Mouse (Mus musculus): ENCODE results near the gene Olfr1353. TPM values are rescaled to one million over a fixed set of nuclear protein-coding genes. Genes with fewer than 3 reads are reported as not detected.
"Not testable (repeated sequence)": the region's sequence is repeated elsewhere in the genome, so short reads cannot be mapped to it uniquely, and the experiment has no call there.

Gene Olfr1353
- polyA plus RNA-seq (2014; fragmentation: Nextera tagmentation; extraction: Ambion mirVana): not detected in 2 replicates

DNA sequence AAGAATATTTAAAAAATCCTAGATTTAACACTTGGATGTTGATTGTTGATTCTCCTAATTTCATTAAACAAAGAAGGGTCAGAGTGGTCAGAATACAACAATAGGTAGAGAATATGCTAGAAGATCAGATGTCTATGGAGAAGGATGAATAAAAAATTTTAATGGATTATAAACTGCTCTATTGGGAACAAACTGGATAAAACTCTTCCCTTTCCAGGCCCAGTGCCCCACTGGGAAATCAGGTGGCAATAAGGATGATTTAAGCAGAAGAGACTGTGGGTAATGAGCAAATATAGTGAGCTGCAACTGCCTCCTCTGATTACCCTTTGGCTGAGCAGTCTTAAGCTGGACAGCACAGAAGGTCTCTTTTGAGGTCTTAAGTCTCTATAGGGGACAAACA is at the start of gene Olfr1353:
Gene Olfr1353, plus strand, starts transcription at position 301 of the 400 bp plus-strand sequence.
- not testable (repeated sequence) for H3K36me3 ChIP-seq (ENCODE audit: control insufficient read depth, insufficient read depth, low read length); H3K4me1 ChIP-seq (replicated peaks; ENCODE audit: control insufficient read depth, insufficient read depth, low read length); H3K4me3 ChIP-seq (ENCODE audit: low read depth, low read length); H3K4me2 ChIP-seq (ENCODE audit: low read length); DNase-seq (ENCODE audit: low spot score); H3K9me3 ChIP-seq (ENCODE audit: control insufficient read depth, low read length); ATAC-seq (replicated peaks; ENCODE audit: low FRiP score, low TSS enrichment, low read depth); H3K27ac ChIP-seq (ENCODE audit: low read depth); H3K9ac ChIP-seq (ENCODE audit: low read length); H3K27me3 ChIP-seq (replicated peaks; ENCODE audit: control insufficient read depth, insufficient read depth, low read length)

DNA sequence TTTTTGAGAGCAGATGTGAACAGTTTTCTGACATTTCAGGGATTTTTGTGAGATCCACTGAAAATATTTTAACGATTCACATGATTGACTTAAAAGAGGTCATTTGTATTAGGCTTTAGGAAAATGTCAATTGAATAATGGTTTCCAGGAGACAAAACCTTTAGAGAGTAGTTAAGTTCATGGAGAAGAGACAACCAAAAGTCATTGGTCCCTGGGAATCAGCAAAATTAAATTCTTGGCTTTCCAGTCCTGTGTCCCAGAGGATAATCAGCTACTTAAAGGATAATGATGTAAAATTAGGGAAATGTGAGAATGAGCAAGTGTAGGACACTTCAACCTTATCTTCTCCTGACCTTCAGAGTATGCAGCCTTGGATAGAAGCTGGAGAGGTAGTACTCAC is 12.8 kb upstream of the Olfr1353 start, which contains the start of gene Olfr8:
Gene Olfr8, plus strand, starts transcription at position 301 of the 400 bp plus-strand sequence.
- H3K9ac ChIP-seq (ENCODE audit: low read length); H3K27ac ChIP-seq (ENCODE audit: low read depth); H3K4me2 ChIP-seq (ENCODE audit: low read length); DNase-seq (ENCODE audit: low spot score); H3K4me3 ChIP-seq (ENCODE audit: low read depth, low read length); H3K27me3 ChIP-seq (replicated peaks; ENCODE audit: control insufficient read depth, insufficient read depth, low read length); H3K9me3 ChIP-seq (ENCODE audit: control insufficient read depth, low read length); H3K36me3 ChIP-seq (ENCODE audit: control insufficient read depth, insufficient read depth, low read length); ATAC-seq (replicated peaks; ENCODE audit: low FRiP score, low TSS enrichment, low read depth); H3K4me1 ChIP-seq (replicated peaks; ENCODE audit: control insufficient read depth, insufficient read depth, low read length): not testable (repeated sequence)
- 93% methylated on average over 1 of the region's 1 CpGs for WGBS

DNA sequence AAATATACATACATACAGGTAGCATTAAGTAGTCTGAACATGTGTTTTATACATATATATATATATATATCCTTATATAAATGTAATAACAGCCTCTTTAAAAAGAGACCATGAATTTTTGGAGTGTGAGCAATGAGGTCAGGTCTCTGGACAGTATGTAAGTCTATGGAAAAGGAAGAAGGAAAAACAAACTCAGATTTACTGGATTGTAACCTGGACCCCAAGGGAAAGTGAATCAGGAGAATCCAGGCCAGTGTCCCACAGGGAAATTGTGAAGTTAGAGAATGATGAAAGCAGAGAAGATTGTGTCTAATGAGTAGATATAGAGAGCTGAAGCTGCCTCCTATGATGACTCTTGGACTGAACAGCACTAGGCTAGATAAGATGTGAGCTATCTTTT is 17.6 kb downstream of the Olfr1353 start, which contains the start of gene Olfr1352:
Gene Olfr1352, plus strand, starts transcription at position 301 of the 400 bp plus-strand sequence.
- Histone ChIP-seq H3K36me3 (ENCODE audit: control insufficient read depth, insufficient read depth, low read length) (no peaks in the 10 kb centered on the region), H3K4me3 (ENCODE audit: low read depth, low read length) (no peak within 1 kb of the TSS), H3K27me3 (replicated peaks; ENCODE audit: control insufficient read depth, insufficient read depth, low read length) (no peaks in the 10 kb centered on the region), H3K27ac (ENCODE audit: low read depth) (no peak within 1 kb of the TSS), H3K4me1 (replicated peaks; ENCODE audit: control insufficient read depth, insufficient read depth, low read length) (no peaks in the 10 kb centered on the region), H3K9me3 (ENCODE audit: control insufficient read depth, low read length) (no peaks in the 10 kb centered on the region), H3K4me2 (ENCODE audit: low read length) (no peak within 1 kb of the TSS), H3K9ac (ENCODE audit: low read length) (no peak within 1 kb of the TSS)
- ATAC-seq (replicated peaks; ENCODE audit: low FRiP score, low TSS enrichment, low read depth): no peak
- DNase-seq (ENCODE audit: low spot score): no peak

DNA sequence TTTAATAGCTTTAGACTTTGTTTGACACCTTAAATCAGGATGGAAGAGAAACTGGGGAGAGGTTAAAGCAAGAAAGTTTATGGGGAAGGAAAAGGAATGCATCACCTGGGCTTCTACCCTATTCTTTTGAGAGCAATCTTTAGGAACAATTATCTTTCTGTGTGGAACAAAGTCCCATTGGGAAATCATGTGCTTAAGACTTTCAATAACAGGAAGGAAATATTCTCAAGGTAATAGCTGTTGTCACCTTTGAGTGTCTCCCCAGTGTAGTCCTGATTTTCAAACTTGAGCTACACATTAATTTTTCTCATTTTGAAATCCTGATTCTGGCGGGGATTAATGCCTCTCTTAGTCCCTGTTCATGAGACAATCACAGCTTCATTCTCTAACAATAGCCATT is 49.1 kb downstream of the Olfr1353 start, which contains the start of gene Olfr1351:
Gene Olfr1351, plus strand, starts transcription at position 301 of the 400 bp plus-strand sequence.
- no peak for DNase-seq (ENCODE audit: low spot score)
- ATAC-seq (replicated peaks; ENCODE audit: low FRiP score, low TSS enrichment, low read depth): no peak
- no peak within 1 kb of the TSS for H3K4me2 ChIP-seq (ENCODE audit: low read length)
- H3K4me1 ChIP-seq (replicated peaks; ENCODE audit: control insufficient read depth, insufficient read depth, low read length): no peaks in the 10 kb centered on the region
- H3K27me3 ChIP-seq (replicated peaks; ENCODE audit: control insufficient read depth, insufficient read depth, low read length): no peaks in the 10 kb centered on the region
- WGBS: 73% methylated on average over 1 of the region's 1 CpGs
- H3K27ac ChIP-seq (ENCODE audit: low read depth): no peak within 1 kb of the TSS
- H3K9ac ChIP-seq (ENCODE audit: low read length): no peak within 1 kb of the TSS
- H3K36me3 ChIP-seq (ENCODE audit: control insufficient read depth, insufficient read depth, low read length): no peaks in the 10 kb centered on the region
- no peaks in the 10 kb centered on the region for H3K9me3 ChIP-seq (ENCODE audit: control insufficient read depth, low read length)
- H3K4me3 ChIP-seq (ENCODE audit: low read depth, low read length): no peak within 1 kb of the TSS

Other genes starting within 250 kb of the Olfr1353 start
- gene Casp14, start 245.0 kb upstream of the Olfr1353 start, polyA plus RNA-seq (2014; fragmentation: Nextera tagmentation; extraction: Ambion mirVana): 0.18 TPM in 1 of 2 replicates, not detected in the other
- 0.11 TPM in 1 of 2 replicates, not detected in the other for gene Ccdc105, start 210.2 kb upstream of the Olfr1353 start, polyA plus RNA-seq (2014; fragmentation: Nextera tagmentation; extraction: Ambion mirVana)
- 1.1 and 1.2 TPM in 2 replicates for gene Slc1a6, start 182.8 kb upstream of the Olfr1353 start, polyA plus RNA-seq (2014; fragmentation: Nextera tagmentation; extraction: Ambion mirVana)
- not detected in 2 replicates for gene Olfr1356, start 111.1 kb upstream of the Olfr1353 start, polyA plus RNA-seq (2014; fragmentation: Nextera tagmentation; extraction: Ambion mirVana)
- not detected in 2 replicates for gene Olfr1355, start 87.8 kb upstream of the Olfr1353 start, polyA plus RNA-seq (2014; fragmentation: Nextera tagmentation; extraction: Ambion mirVana)
- not detected in 2 replicates for gene Olfr1354, start 50.1 kb upstream of the Olfr1353 start, polyA plus RNA-seq (2014; fragmentation: Nextera tagmentation; extraction: Ambion mirVana)
- gene Olfr8, start 12.7 kb upstream of the Olfr1353 start, polyA plus RNA-seq (2014; fragmentation: Nextera tagmentation; extraction: Ambion mirVana): not detected in 2 replicates
- not detected in 2 replicates for gene Olfr1352, start 17.7 kb downstream of the Olfr1353 start, polyA plus RNA-seq (2014; fragmentation: Nextera tagmentation; extraction: Ambion mirVana)
- not detected in 2 replicates for gene Olfr1351, start 49.2 kb downstream of the Olfr1353 start, polyA plus RNA-seq (2014; fragmentation: Nextera tagmentation; extraction: Ambion mirVana)
- gene Olfr57, start 65.4 kb downstream of the Olfr1353 start, polyA plus RNA-seq (2014; fragmentation: Nextera tagmentation; extraction: Ambion mirVana): not detected in 2 replicates
- 27.2 and 32.8 TPM in 2 replicates for gene 2610008E11Rik, start 134.3 kb downstream of the Olfr1353 start, polyA plus RNA-seq (2014; fragmentation: Nextera tagmentation; extraction: Ambion mirVana)
- not detected in 2 replicates for gene Vmn2r80, start 185.5 kb downstream of the Olfr1353 start, polyA plus RNA-seq (2014; fragmentation: Nextera tagmentation; extraction: Ambion mirVana)